Mouse (Mus musculus) urinary bladder, postnatal 36 days (tissue): ENCODE measurements around the gene Bcl11a.

Experiments used
- DNase-seq, 2 experiments: peaks; one replicate each; pipeline ENCODE4 v3.0.0; 2022; ENCODE audit warnings: low spot score in 2 of 2, mixed read lengths in 1 of 2

Gene Bcl11a

DNA sequence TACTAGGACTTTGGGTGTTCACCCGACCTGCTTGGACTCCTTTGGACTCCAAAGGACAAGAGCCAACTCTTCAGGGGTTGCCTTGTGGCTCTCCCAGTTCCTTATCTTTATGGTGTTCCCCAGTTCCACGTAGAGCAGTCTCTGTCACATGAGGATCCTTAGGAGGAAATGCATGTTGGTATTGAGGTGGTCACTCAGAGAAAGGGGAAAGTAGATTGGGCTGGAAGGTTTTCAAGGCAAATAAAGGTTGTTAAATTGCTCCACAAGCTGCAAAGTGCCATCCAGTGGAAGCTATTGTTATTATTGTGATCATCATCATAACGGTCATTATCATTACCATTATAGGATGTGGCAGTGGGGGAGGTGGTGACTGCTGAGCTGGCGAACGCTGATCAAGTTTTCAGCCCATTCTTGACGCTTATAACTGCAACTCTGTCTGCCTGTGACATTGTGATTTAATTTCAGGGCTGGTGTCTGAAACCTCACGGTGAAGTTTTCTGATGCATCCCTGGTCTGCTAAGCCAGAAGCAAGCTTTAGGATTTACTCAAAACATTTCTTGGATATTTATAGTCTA is 52.4 kb downstream of the Bcl11a start:
- no peak for DNase-seq

DNA sequence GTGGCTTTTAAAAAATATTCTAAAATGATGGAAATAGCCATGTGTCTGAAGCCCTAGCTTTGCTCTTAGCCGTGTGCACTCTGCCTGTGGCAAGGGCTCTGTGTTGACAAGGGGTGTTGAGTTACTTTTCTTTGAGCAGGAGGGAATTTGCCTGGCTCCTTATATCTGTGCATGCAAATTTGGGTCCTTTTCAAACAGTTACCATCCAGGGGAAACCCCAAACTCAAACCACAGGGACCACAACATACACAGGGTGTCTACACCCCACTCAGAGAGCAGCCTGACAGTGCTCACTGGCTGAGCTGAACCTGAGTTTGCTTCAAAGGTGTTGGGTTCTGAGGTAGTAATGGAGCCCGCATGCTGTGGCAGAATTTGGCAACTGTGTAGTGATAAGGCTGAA is 54.0 kb downstream of the Bcl11a start:
- no peak for DNase-seq

DNA sequence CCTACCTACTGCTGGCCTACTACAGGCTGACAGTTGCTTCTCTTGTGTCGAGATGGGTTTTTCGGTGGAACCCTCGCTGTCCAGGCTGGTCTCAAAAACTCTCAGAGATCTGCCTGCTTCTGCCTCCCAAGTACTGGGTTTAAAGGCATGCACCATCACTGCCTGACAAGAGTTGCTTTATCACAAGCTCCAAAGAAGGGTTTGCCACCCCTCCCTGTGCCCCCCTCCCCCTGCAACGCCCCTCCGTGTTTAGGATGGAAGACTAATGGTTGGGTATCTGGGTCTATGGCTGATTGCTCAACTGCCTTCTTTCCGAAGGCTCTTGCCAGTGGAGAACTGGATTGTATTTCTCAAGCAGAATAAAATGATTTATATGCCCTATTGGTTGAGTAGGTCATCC is 54.5 kb downstream of the Bcl11a start:
- DNase-seq, result no peak

DNA sequence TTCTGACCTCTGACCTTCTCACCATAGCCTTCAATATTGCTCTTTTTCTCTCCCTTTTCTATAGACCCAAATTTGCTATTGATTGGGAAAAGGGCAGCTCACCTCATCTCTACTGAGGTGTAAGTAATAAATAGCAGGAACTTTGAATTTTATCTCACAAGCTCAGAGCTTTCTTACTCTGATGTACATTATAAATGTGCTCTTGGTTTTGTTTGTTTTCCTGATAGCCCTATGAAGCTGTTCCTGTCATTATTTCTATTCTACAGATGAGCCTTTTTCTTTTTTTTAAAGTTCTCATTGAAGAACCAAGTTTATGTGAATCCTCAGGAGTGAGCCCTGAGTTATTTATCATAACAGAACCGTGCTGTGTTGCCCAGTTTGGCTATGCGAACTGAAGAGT is 55.0 kb downstream of the Bcl11a start:
- DNase-seq, result no peak

DNA sequence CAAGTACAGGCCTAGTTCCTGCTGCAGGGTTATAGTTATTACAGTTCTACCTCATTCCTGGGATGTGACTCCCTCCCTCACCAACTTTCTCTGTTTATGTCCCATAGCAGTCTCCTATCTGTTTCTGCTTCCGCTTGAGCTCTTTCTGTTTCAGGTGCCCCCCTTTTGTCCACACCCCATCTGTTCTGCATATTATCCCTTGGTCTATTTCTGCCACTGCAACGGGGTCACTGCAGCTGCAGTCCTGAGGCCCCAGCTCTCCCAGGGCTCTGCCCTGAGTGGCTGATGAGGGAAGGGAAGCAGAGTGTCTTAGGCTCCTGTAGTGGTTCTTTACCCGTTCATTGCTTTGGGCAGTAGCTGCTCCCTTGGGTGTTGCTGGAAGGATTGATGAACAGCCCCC is 55.6 kb downstream of the Bcl11a start:
- DNase-seq, result no peak

DNA sequence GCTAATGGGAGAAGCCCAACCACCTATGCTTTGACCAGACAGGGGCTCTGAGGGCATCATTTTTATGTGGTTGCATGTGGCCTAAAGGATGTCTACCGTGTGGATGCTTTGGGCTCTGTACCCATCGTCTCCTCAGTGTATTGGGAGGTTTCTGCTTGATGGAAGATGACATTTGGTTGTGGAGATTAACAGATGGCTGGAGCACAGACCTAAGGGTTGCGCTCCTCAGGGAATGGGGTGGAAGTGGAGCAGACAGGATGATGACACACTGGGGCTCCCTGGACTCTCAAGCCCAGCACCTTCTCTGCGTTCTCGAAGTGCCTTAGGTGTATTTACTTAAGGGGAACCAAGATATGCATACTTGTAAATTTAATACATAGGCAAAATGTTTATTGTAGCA is 56.1 kb downstream of the Bcl11a start:
- no peak for DNase-seq

DNA sequence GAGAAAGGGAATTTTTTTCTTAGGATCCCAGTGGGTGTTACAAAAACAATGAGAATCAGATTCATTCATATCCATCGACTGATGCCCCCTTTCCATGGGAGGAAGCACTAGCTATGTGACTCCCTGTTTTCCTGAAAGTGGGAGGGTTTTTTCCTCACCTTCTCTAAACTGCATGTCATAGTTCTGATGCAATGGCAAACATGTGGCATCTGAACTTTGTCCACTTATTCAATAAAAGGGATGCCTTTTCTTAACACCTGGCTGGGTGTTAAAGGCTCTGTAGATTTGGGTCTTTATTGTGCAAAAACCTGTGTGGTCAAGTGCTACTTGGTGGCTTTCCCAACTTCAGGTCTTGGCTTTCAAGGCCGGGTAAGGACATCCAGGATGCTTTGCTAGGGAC is 57.4 kb downstream of the Bcl11a start:
- no peak for DNase-seq

DNA sequence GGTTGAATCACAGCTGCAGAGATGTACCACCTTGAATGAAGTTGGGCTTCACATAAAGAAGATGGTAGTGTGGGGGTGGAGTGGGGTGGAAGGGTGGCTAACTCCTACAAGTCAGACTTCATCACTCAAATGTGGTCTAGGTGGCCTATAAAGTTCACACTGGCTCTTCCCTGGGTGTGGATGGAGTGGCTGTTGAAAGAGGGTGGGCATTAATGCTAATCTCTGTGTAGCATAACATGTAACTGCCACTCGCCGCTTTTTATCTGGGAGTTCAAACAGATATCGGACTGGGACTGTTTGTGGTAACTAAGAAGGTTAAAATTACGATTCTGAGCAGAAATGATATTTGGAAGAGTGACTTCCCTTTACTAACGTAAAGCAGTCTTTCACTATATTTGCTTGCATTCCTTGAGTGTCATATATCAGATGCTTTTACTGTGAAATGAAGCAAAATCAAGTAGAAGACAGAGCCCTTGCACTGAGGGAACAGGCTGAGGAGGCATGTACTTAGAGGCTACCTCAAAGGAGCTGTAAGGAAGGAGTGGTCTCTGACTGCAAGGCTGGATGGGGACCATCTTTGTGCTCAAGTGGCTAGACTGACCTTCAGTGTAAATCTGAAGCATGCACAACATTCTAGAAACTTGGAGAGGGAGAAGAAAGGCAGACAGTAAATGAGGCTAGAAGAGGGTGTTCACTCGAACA is 58.4 kb downstream of the Bcl11a start:
- no peak for DNase-seq

DNA sequence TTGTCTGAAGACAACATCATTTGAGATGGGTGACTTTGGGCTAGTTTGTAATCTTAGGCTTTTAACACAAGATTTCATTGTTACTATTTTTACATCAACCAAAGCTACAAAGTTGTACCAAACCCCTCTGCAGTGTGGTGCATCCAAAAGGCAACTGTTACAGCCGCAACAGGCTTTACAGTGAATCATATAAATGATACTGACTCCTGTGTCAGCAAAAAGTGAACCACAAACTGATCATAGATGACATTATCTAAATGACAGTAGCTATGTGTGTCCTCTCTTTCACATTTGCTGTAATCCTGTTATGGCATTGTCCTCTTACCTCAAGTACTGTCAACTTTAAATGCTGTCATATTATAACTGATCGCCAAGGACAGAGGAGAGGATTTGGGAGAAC is 60.0 kb downstream of the Bcl11a start:
- DNase-seq, result no peak

DNA sequence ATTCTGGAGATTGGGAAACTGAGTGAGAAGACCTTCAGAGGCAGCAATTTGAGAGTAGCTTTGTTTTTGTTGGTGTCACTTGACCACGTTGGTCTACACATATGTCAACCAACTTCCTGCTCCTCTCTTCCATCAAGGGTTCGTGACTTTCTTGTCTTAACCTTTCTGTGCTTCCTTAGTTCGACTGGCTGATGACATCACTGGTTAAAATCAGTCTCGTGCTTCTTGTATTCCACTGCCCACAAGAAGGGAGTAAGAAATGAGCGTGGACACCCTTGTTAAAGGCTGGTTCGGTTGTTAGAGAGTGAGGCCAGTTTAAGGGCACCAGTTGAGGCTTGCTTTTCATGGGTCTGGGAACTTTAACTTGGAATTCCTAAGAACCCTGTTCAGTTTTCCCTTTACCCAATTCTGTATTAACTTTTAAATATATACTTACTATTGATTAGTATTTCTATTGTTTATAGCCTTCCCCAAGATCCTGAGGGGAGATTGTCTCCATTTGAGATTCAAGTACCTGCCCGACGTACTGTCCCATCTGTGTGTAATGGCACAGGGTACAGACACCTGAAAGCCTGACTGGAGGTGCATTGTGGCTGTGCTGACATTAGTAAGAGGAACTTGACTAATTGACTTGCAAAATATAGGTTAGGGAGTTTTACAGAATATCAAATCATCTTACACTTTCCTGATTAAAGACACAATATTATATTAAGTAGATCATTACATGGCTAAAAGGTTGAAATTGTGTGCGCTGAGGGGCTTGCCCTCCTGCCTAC is 60.9 kb downstream of the Bcl11a start:
- DNase-seq, result no peak

DNA sequence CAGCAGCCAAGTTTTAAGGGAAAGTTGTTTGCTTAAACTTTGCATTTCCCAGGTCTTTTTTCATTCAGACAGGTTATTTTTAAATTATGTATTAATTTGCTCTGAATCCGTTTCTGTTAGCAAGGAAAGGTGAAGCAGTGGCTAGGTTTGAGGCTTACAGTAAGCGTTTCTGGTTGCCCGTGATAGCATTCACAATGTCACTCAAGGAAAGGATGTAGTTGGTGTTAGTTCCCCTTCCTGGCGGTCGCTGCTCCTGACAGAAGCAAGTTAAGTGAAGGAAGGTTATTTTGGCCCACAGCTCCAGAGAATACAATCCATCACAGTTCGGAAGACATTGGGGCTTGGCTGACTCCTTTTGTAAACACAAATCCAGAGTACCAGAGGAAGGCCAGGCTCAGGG is 61.6 kb downstream of the Bcl11a start:
- DNase-seq, result no peak

DNA sequence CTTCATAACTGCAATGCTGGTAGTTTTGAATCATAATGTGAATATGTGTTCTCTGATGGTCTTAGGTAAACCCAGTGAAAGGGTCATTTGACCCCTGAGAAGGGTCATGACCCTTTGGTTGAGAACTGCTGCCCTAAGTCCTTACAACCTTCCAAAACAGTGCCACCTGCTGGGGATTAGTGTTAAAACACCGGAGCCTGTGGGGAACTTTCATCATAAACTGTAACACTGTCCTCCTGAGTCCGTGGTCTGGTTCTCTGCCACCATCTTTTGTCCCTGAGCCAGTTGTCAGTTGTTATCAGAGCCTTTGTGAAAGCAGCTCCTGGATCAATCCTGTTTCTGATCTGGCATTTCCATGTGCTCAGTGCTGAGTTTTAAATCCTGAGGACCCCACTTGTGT is 62.1 kb downstream of the Bcl11a start:
- DNase-seq, result no peak

DNA sequence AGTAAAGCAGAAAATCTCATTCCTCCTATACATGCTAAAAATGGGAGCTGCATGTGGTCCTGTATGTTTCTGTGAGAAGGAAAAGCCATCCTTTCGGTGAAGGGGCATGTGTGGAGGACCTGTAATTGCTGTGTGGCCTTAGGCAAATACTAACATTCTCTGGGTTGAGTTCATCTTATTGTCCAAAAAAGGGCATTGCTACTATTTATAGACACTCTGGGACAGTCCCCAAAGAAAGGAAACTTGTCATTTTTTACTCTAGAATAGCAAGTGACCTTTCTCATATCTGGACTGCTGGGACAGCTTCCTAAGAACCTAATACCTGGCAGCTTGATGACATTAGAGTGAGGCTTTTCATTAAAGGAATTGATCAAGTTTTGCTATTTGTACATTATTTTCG is 63.1 kb downstream of the Bcl11a start:
- no peak for DNase-seq

DNA sequence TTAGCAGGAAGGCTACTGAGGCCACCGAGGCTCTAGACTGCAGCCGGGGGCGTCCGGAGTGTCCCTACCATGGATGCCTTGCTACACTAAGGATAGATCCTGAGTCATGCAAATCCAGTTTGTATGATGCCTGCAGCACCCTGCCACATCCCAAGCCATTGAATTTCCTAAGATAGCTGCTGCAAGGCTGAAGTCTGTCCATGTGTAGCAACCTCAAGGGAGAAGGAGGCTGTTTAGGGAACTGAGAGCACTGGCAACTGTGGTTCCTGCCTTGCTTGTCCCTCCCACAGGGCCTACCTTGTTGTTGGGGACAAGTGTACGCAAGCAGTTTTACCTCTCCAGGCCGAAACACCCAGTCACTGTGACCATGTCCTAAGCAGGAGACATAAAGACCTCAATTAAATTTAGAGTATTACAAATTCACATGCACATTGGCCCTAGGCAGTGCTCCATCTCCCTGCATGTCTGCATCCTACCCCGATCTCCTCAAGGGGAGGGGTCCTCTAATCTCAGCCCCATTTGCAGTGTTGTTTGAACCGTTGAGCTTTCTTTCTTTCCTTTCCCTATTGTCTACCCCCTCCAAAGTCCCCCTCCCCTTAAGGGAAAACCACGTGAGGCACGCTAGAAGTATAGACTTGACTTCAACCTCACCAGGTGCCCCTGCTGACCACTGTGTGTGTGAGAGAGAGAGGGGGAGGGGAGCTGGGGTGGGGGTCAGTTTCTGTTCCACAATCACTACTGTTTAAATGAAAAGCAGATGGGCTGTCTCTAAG is 63.8 kb downstream of the Bcl11a start:
- DNase-seq, result no peak

DNA sequence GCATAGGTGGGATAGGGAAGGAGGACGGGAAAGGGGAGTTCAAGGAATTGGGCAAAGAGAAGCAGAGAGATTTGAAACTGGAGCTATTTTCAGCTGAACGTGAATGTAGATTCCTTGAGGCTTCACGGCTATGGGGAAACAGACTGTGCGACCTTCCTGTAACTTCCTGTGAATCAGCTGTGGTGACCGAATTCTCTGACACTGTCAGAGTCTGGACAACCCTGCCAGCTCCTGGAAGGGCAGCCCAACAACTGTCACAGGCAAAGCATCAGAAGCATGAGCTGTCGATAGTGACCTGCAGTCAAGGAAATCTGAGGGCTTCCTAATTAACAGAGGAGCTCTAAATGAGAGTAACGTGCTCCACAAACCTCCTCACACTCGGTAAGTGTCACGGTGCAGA is 64.5 kb downstream of the Bcl11a start:
- no peak for DNase-seq

DNA sequence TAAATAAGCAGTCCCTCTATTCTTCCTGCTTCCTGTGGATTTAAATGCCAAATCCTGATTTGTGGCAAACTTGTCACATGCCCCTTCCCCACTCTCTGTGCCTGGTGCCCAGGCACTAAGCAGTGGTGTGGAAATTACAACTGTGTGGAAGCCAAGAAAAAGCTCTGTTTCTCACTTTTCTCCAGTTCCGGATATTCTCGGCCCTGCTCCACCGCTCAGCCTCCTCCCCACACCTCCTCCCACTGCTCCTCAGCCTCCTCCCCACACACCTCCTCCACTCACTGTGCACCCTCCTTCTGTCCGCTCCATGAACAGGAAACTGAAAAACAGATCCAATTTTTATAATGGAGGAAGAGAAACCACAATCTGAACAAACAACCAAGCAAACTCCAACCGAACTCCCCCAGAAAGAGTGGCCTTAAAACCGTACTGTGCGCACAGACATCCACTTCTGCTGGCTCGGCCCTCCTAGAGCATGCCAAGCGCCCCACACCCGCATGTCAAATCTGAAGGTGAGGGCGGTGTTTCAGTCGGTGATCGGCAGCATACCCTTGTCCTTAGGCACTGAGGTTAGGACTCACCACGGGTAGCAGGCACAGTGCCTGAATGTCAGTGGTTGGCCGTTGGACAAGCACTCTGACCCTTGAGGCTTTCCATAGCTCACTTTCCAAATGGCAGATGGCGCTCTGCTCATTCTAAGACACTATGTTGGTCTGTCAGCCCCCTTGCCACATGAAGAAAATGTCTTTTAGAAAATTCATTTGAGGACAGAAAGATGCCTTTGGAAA is 66.5 kb downstream of the Bcl11a start:
- DNase-seq, result no peak

DNA sequence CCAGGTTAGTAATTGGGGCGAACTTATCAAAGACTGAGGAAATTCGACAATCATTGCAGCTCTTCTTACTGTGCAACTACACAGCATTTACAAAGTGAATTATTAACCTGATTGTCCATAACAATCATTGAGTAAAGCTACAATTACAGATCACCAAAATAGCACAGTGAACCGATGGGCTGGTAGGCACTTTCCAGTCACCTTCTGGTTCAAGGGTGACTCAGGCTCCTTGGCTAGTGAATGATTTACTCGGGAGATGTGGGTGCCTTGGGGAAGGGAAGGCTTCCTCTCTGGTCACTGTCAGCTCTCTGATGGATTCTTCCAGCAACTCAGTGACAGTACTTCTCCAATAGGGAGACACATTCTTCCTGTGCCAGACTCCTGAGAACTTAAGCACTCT is 68.2 kb downstream of the Bcl11a start:
- DNase-seq, result no peak

DNA sequence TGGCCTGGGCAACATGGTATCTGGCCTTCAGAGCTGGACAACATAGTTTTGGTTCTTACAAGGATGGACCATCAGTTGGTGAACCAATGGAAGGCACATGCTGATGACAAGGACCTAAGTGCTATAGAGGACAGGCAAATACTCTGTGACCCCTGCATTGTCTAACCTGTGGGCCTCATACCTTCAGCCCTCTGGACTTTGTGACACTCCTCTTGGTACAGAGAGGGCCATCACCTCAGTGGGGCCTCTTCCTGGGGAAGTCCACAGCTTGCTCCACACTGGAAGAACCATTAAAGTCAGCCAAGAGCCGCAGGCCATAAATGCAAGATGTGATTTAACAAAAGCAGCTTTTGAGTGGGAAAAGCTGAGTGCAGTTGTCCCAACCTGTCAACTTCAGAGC is 68.6 kb downstream of the Bcl11a start:
- DNase-seq, result no peak

DNA sequence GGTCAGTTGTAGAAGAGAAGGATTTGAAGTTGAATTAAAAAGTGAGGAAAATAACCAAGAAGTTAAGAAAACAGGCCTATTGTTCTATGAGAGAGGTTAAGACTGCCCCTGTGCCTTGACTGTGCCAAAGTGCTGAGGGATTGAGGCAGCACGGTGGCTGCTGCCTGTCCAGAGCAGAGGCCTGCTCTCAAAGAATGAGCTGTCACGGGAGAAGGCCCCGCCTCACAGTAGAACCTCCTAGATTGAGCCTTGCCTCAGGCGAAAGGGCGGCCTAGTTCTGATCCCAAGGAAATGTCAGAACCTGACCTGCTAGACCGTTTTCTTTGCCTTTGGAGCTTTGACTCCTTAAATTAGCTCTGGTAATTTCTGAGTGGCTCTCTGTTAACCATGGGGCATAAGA is 69.8 kb downstream of the Bcl11a start:
- no peak for DNase-seq

DNA sequence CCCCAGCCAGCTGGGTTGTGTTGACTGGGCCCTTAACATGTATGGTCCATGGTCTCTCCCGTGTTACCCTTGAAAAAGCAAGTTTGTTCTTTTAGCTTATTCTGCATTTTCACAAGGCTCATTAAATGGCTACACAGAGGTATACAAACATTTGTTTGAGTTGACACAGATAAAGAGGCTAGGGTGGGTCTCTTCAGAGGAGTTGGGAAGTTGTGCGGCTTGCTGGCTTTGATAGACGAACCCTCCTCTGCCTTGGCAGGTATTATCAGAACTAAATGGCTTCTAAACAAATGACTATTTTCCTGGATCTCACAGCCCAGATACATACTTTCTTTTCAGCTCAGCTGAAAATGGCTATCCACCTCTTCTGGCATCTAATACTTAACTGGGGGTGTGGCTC is 70.7 kb downstream of the Bcl11a start:
- no peak for DNase-seq

DNA sequence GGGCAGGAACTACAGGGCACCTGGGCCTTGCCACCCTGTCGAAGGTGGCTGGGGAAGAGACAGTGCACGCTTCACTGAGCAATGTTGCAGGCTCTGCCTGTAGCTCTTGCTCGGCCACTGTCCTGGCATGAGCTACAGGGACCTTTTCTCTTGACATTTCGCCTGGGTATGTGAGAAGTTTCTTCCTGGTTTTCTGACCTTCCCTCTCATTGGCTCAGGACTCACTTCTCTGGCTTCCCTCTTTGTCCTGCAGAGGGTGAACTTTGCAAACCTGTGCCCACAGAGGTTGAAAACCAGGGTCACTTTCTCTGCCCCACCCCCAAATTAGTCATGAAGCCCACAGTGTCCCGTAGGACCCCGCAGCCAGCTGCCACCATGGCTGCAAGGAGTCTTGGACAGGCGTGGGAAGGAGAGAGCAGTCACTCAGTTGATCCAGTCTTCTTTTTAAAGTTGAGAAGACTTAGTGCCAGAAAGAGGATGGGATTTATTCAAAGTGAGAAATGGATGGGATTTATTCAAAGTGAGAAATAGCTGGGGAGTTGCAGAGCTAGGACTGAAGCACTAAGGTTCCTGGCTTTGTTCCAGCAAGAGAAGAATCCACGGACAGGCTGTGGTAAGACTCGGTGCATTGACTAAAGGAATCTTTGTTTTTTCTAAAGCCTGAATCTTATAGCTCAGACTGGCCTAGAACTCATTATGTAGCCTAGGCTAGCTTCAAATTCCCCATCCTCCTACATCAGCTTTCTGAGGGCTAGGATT is 71.8 kb downstream of the Bcl11a start:
- no peak for DNase-seq
